Comparison of ENCODE assay signal across 17 mouse cellular contexts in genomic region chr11:107605694-107606093, GRCm38 (mm10).
"Had no signal": no experiment of that assay in that cellular context is flagged by ENCODE, and none has a peak within 500 bp of the region (broad histone marks: within the 10 kb centered on the region; RNA-seq: fewer than 3 reads in every experiment).

No protein-coding gene starts in this region.

- H3K4me2 ChIP-seq: lung, embryonic 15.5 days; midbrain, embryonic 11.5 days; midbrain, embryonic 13.5 days; midbrain, embryonic 15.5 days; neural tube, embryonic 12.5 days had no signal

- H3K9me3 ChIP-seq: lung, embryonic 15.5 days; megakaryocyte, embryonic 14.5 days; midbrain, embryonic 13.5 days; midbrain, embryonic 15.5 days; neural tube, embryonic 12.5 days had no signal

- ATAC-seq: lung, postnatal 0 days; midbrain, embryonic 13.5 days; midbrain, embryonic 15.5 days had no signal

- DNase-seq: lung, adult 2 months; lung, postnatal 14 days; lung, postnatal 36 days; right cerebral cortex, postnatal 25 days; right cerebral cortex, postnatal 4 days; spleen, adult 18-20 months; thymus, adult 18-20 months; thymus, postnatal 14 days; thymus, postnatal 4 days had no signal

- H3K27ac ChIP-seq: lung, embryonic 15.5 days; macrophage; midbrain, embryonic 13.5 days; midbrain, embryonic 15.5 days; neural tube, embryonic 12.5 days had no signal

- H3K4me1 ChIP-seq: lung, embryonic 15.5 days; midbrain, embryonic 13.5 days; midbrain, embryonic 15.5 days; neural tube, embryonic 12.5 days had no signal

- H3K4me3 ChIP-seq: lung, embryonic 15.5 days; megakaryocyte, embryonic 14.5 days; midbrain, embryonic 13.5 days; midbrain, embryonic 15.5 days; neural tube, embryonic 12.5 days had no signal

- H3K9ac ChIP-seq: lung, embryonic 15.5 days; midbrain, embryonic 13.5 days; midbrain, embryonic 15.5 days; neural tube, embryonic 12.5 days had no signal

- H3K27me3 ChIP-seq: lung, embryonic 15.5 days; megakaryocyte, embryonic 14.5 days; midbrain, embryonic 13.5 days; midbrain, embryonic 15.5 days; neural tube, embryonic 12.5 days had no signal
